Mouse (Mus musculus) MEL (cell line): ENCODE measurements at regions not wholly inside any gene's neighbourhood (a gene's known extent, or its start where the extent isn't known, plus 50 kb on each side); places are given as distances from the start of the nearest gene placed in this dataset.

Source experiments
- DNase-seq: peaks from one replicate; pipeline ENCODE4 v3.0.0; 2011; ENCODE audit warnings: low read depth, low spot score
- H3K27ac ChIP-seq: 2 replicates; pipeline ENCODE4 v1.5.1; 2012; ENCODE audit warnings: low read depth, mild to moderate bottlenecking, control low read depth, low read length, moderate library complexity; ENCODE audit not compliant: control insufficient read depth
- H3K27me3 ChIP-seq, 2 experiments: fragments of 150-350 bp in 1 of 2; sonication (generic) in 1 of 2; 2 replicates each; pipeline ENCODE4 v1.6.1; 2012; ENCODE audit warnings: low read length in 2 of 2, mild to moderate bottlenecking in 2 of 2, improper control_type of control experiment in 1 of 2, moderate library complexity in 1 of 2; ENCODE audit not compliant: insufficient read depth in 2 of 2, control insufficient read depth in 1 of 2
- H3K36me3 ChIP-seq, 2 experiments: 2 replicates each; pipeline ENCODE4 v1.6.1; 2012 to 2014; ENCODE audit warnings: low read length in 2 of 2, improper control_type of control experiment in 1 of 2, inconsistent platforms in 1 of 2, mild to moderate bottlenecking in 1 of 2; ENCODE audit not compliant: insufficient read depth in 2 of 2, control insufficient read depth in 1 of 2
- H3K4me1 ChIP-seq, 2 experiments: fragments of 150-350 bp in 1 of 2; sonication (generic) in 1 of 2; 2 replicates each; pipeline ENCODE4 v1.6.1; 2012; ENCODE audit warnings: low read length in 2 of 2, improper control_type of control experiment in 1 of 2, mild to moderate bottlenecking in 1 of 2; ENCODE audit not compliant: insufficient read depth in 2 of 2, control insufficient read depth in 1 of 2
- H3K4me3 ChIP-seq, 2 experiments: fragments of 150-350 bp in 1 of 2; sonication (generic) in 1 of 2; 2 replicates each; pipeline ENCODE4 v1.5.1; 2012; ENCODE audit warnings: low read depth in 2 of 2, low read length in 2 of 2, mild to moderate bottlenecking in 2 of 2, moderate library complexity in 2 of 2, control low read depth in 1 of 2, improper control_type of control experiment in 1 of 2; ENCODE audit not compliant: control insufficient read depth in 1 of 2, insufficient read depth in 1 of 2
- H3K79me2 ChIP-seq: 2 replicates; pipeline ENCODE4 v1.6.1; 2012; ENCODE audit warnings: mild to moderate bottlenecking, low read length, moderate library complexity; ENCODE audit not compliant: control insufficient read depth, poor library complexity, insufficient read depth
- H3K9ac ChIP-seq: 2 replicates; pipeline ENCODE4 v1.6.1; 2012; ENCODE audit warnings: low read depth, mild to moderate bottlenecking, control low read depth, low read length, moderate library complexity; ENCODE audit not compliant: control insufficient read depth, poor library complexity, severe bottlenecking
- H3K9me3 ChIP-seq: fragments of 150-350 bp; sonication (generic); replicated peaks from 2 replicates; pipeline ENCODE4 v1.6.1; 2012; ENCODE audit warnings: mild to moderate bottlenecking, low read length, improper control_type of control experiment, moderate library complexity; ENCODE audit not compliant: insufficient read depth
- BHLHE40 ChIP-seq: IDR thresholded peaks from 2 replicates; pipeline ENCODE4 v1.6.1; 2012; ENCODE audit warnings: low read depth, mild to moderate bottlenecking, inconsistent platforms, low read length, improper control_type of control experiment, borderline replicate concordance
- ELF1 ChIP-seq: IDR thresholded peaks from 2 replicates; pipeline ENCODE4 v1.6.1; 2014; ENCODE audit warnings: low read depth, mild to moderate bottlenecking, inconsistent platforms, low read length, improper control_type of control experiment, moderate library complexity
- GABPA ChIP-seq: IDR thresholded peaks from 2 replicates; pipeline ENCODE4 v1.6.1; 2012; ENCODE audit warnings: low read depth, mild to moderate bottlenecking, inconsistent platforms, low read length, improper control_type of control experiment, moderate library complexity
- MAX ChIP-seq: IDR thresholded peaks from 2 replicates; pipeline ENCODE4 v1.6.1; 2011; ENCODE audit warnings: low read length, improper control_type of control experiment
- POLR2A ChIP-seq, 2 experiments: IDR thresholded peaks; 2 replicates each; pipeline ENCODE4 v1.6.1; 2011 to 2012; ENCODE audit warnings: low read length in 2 of 2, mild to moderate bottlenecking in 2 of 2, control low read depth in 1 of 2, improper control_type of control experiment in 1 of 2, low read depth in 1 of 2, moderate library complexity in 1 of 2; ENCODE audit not compliant: control insufficient read depth in 1 of 2, insufficient read depth in 1 of 2, poor library complexity in 1 of 2
- SIN3A ChIP-seq: IDR thresholded peaks from 2 replicates; pipeline ENCODE4 v1.6.1; 2012; ENCODE audit warnings: low read length, improper control_type of control experiment, inconsistent platforms
- SMC3 ChIP-seq: IDR thresholded peaks from 2 replicates; pipeline ENCODE4 v1.6.1; 2011; ENCODE audit warnings: low read depth, low read length, improper control_type of control experiment
- TAL1 ChIP-seq: IDR thresholded peaks from 2 replicates; pipeline ENCODE4 v1.6.1; 2012; ENCODE audit warnings: mild to moderate bottlenecking, inconsistent platforms, low read length, moderate library complexity, mixed read lengths
- TBP ChIP-seq: IDR thresholded peaks from 2 replicates; pipeline ENCODE4 v1.8.0; 2011; ENCODE audit warnings: low read depth, low read length, improper control_type of control experiment
- UBTF ChIP-seq: IDR thresholded peaks from 2 replicates; pipeline ENCODE4 v1.6.1; 2012; ENCODE audit warnings: low read depth, mild to moderate bottlenecking, inconsistent platforms, low read length, improper control_type of control experiment, moderate library complexity, borderline replicate concordance; ENCODE audit not compliant: insufficient read depth
- USF2 ChIP-seq, 2 experiments: IDR thresholded peaks; 2 replicates each; pipeline ENCODE4 v1.6.1; 2011 to 2012; ENCODE audit warnings: improper control_type of control experiment in 2 of 2, low read length in 2 of 2, borderline replicate concordance in 1 of 2, inconsistent platforms in 1 of 2, low read depth in 1 of 2, mild to moderate bottlenecking in 1 of 2; ENCODE audit not compliant: insufficient read depth in 1 of 2
- ZKSCAN1 ChIP-seq: IDR thresholded peaks from 2 replicates; pipeline ENCODE4 v1.6.1; 2012; ENCODE audit warnings: low read depth, mild to moderate bottlenecking, inconsistent platforms, low read length, improper control_type of control experiment, moderate library complexity
- ZNF384 ChIP-seq: IDR thresholded peaks from 2 replicates; pipeline ENCODE4 v1.6.1; 2012; ENCODE audit warnings: low read depth, mild to moderate bottlenecking, inconsistent platforms, low read length, improper control_type of control experiment

DNA sequence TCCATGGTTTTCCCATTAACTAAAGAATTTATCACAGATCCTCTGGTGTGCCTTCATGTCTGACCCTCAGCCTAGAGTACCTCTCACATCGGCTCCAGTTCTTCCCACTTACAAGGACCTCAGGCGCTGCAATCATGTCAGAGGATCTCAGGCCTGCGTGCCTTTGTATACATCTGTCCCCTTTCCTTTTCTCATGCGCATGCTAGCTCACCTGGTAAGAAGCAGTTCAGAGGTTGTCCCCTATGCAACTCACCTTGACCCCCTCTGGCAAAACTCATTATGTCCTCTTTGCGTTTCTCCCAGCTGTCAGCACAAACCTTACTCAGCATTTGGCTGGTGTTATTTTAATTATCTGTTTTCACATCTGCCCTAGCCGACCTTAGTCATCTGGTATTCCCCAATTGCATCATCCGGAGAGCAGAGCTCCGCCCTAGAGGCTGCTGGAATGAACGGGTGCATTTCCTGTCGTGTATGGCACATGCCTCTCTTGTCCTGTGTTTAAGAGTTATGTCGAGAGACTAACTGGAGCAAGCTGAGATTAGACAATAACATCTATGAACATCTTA is 73.3 kb upstream of the Serp2 start:
- no peaks in the 10 kb centered on the region for H3K36me3 ChIP-seq
- no peak overlapping the region for H3K4me3 ChIP-seq
- no peak for TF ChIP-seq MAX
- TF ChIP-seq SMC3: no peak
- no peak for TF ChIP-seq USF2 (IDR thresholded peaks at IDR 0.05; ENCODE audit: borderline replicate concordance in 1 of 2, insufficient read depth in 1 of 2, low read depth in 1 of 2, low read length in 2 of 2)
- TF ChIP-seq TAL1: no peak
- TF ChIP-seq GABPA: no peak
- TF ChIP-seq BHLHE40: no peak
- TF ChIP-seq, all 39 proteins: peak for 0
- DNase-seq: no peak
- Histone ChIP-seq H3K79me2 (no peaks in the 10 kb centered on the region), H3K27me3 (no peaks in the 10 kb centered on the region), H3K27ac (no peak overlapping the region), H3K4me1 (no peaks in the 10 kb centered on the region), H3K9me3 (no peaks in the 10 kb centered on the region), H3K9ac (no peak overlapping the region)

DNA sequence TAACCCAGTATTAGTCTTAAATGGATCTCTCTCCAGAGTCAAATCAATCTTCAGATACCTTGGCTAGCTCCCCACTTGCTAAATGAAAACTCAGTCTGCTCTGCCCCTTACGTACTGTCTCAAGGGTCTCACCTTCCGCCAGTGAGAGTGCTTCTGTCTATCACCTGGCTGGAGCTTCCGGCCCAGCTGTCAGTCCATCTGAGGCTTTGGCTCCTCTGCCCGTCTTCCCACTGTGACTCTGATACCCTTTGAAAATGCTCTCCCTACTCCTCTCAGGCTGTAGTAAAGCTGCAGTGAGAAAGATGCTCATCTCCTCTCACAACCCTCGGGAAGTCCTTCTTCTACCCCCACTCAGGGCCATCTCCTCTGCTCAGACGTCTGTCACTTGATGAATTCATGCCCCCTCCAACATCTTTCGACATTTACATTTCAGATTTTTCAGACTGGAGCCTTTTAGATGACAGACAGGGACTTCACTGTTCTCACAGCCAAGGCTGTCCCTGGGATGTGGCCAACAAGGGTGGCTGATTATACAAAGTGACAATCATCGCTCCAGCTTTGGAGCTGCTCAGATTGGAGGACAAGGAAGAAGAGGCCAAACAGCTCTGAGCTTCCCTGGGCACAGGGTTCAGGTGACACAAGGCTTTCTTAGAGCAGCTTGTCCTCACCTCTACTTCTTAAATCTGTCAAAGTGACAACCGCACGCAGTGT is 71.6 kb upstream of the Serp2 start:
- H3K9ac ChIP-seq: no peak overlapping the region
- H3K4me3 ChIP-seq: no peak overlapping the region
- H3K4me1 ChIP-seq: no peaks in the 10 kb centered on the region
- H3K36me3 ChIP-seq: no peaks in the 10 kb centered on the region
- no peaks in the 10 kb centered on the region for H3K27me3 ChIP-seq
- H3K79me2 ChIP-seq: no peaks in the 10 kb centered on the region
- no peak for DNase-seq
- no peak overlapping the region for H3K27ac ChIP-seq
- no peaks in the 10 kb centered on the region for H3K9me3 ChIP-seq
- TF ChIP-seq POLR2A (IDR thresholded peaks at IDR 0.05; ENCODE audit: control insufficient read depth in 1 of 2, insufficient read depth in 1 of 2, low read depth in 1 of 2, low read length in 2 of 2, poor library complexity in 1 of 2) (no peak), UBTF (no peak), SIN3A (no peak), ZKSCAN1 (no peak), ZNF384 (no peak), TBP (no peak), ELF1 (no peak)
